Mouse (Mus musculus): ENCODE results near the gene 4930447C04Rik.

GRCm38 (mm10) chr12:72850146-72850545, 90.4 kb downstream of the 4930447C04Rik start:
- TF ChIP-seq CTCF (IDR thresholded peaks at IDR 0.05; ENCODE audit: low read depth, low read length) (no peak), GATA1 (IDR thresholded peaks at IDR 0.05; ENCODE audit: borderline replicate concordance, low read length) (no peak), GATA2 (IDR thresholded peaks at IDR 0.05; ENCODE audit: borderline replicate concordance, low read depth, low read length) (no peak)

All from G1E (cell line).